Mouse (Mus musculus): ENCODE measurements at regions not wholly inside any gene's neighbourhood (a gene's known extent, or its start where the extent isn't known, plus 50 kb on each side); places are given as distances from the start of the nearest gene placed in this dataset.

DNA sequence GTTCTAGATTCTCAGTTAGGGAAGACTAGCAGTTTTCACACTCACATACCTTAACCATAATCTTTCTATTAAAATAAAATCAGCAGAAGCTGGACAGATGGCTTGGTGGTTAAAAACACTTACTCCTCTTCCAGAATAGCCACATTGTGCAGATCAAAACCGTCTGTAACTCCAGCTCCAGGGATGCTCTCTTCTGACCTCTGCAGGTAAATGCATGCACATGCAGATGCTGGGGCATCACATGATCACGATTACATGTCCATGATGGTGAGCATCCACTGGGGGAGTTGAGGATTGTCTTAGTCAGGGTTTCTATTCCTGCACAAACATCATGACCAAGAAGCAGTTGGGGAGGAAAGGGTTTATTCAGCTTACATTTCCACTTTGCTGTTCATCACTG lies 184.8 kb upstream of the Srrm4 start:
- DNase-seq (ENCODE audit: low spot score in 2 of 2): no peak

DNA sequence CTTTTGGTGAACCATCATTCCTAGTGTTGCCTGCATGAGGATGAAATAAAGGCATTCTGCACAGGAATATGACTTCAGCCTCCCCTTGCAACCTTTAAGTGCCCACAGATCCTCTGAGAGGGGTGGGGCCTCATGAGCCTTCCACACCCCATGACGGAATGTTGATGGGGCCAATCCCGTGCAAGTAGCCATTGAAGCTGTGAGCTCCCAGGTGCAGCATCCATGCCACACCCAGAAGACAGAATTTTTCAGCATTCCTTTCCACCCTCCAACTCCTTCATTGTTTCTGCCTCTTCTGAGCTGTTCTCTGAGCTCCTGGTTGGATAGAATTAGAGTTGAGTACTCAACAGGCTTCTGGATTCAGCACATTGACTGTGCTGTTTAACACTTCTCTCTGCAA lies 174.6 kb upstream of the Srrm4 start:
- no peak for DNase-seq (ENCODE audit: low spot score in 2 of 2)

DNA sequence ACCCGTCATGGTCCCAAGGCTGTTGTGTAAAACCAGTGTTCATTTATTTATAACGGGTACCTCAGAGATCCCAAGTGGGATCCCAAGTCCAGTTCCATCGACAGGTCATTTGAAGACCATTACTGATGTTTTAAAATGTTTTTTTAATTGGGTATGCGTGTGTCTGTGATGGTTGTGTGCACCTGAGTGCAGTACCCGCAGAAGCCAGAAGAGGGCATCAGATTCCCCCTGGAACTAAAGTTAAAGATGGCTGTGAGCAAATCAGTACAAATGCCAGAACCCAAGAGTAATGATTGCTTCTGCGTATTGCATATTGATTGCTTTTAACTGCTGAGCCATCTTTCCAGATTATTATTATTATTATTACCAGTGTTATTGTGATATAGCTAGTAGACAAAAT lies 169.7 kb upstream of the Srrm4 start:
- DNase-seq (ENCODE audit: low spot score in 2 of 2): no peak

DNA sequence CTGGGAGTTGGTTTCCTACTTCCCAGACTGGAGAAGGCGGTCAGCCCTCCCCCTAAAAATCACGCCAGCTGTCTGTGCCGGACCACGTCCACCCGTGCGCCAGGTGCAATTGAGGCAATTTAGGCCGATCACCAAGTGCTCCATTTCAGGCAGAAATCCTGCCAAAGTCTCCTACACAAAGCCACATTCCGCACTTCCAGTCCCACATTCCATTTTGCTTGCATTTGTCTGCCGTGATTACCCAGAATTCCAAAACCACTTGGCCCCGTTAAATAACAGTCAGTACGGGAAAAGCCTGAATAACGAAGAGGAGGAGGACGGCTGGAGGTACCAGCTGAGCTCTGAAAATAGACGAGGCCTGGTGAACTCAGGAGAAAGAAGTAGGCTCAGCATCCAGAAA lies 167.1 kb upstream of the Srrm4 start:
- DNase-seq (ENCODE audit: low spot score in 2 of 2): peak; percentile 32 to 41

DNA sequence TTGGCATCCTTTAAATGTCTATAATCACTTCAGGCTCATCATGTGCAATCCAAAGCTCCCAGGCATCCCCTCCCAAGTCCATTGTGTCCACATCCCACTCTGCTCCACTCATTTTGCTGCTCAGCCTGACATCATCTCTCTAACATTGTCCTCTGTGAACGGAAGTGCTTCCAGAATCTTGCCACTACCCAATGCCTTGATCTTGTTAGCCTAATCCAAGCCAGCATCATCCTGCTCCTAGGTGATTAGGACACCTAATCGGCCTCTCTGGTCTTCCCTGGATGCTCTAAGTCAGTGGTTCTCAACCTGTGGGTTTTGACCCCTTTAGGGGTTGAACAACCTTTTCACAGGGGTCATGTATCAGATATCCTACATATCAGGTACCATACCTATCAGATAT lies 161.3 kb upstream of the Srrm4 start:
- DNase-seq (ENCODE audit: low spot score in 2 of 2): no peak

DNA sequence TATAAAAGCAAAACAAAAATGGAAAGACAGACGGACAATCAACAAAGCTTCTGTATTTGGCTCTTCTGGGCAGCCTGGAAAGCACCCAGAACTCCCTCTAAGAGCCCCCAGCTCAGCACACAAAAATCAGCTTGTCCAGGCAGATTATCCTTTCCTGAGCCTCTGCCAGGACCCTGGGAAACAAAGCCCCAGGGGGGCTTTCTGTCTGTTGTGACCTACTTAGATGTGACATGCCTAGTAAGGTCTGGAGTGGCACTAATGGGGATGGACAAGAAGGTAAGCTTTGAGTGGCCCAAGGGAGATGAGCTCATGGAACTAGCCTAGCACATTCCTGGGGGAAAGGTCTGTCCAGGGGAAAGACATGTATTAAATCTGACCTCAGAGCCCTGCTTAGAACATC lies 160.5 kb upstream of the Srrm4 start:
- DNase-seq (ENCODE audit: low spot score in 2 of 2): no peak

DNA sequence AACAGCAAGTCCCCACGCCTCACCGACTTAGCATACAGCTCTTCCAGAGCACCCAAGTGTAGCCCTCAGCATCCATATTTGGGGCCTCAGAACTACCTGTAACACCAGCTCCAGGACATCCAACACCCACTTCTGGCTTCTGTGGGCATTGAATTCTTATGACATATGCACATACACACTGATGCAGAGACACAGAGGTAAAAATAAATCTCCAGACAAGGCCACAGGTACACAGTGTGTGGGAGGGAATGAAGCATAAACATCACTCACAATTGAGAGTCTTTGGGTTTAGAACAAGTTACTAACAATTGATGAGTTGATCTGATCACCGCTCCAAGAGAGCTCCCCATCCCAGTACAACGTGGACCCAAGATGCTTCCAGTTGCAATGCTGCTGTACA lies 154.2 kb upstream of the Srrm4 start:
- DNase-seq (ENCODE audit: low spot score in 2 of 2): no peak

DNA sequence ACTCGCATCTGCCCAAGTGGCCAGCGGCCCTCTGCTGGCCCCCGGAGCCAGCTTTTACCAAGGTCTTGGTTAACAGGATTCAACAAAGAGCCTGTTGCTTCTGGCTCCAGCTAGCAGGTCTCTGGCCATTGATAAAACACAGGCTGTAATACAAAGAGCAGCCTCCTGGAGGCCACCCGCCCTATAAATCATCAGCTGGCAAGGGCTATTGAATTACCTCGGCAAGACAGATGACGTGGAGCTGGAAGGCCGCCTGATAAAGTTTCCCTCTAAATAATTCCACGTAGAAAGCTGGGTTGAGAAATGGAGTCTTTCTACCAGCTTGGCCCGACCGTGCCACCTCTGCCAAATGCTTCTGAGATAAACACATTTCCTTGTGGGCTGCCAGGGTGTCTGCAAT lies 152.8 kb upstream of the Srrm4 start:
- DNase-seq (ENCODE audit: low spot score in 2 of 2): no peak

DNA sequence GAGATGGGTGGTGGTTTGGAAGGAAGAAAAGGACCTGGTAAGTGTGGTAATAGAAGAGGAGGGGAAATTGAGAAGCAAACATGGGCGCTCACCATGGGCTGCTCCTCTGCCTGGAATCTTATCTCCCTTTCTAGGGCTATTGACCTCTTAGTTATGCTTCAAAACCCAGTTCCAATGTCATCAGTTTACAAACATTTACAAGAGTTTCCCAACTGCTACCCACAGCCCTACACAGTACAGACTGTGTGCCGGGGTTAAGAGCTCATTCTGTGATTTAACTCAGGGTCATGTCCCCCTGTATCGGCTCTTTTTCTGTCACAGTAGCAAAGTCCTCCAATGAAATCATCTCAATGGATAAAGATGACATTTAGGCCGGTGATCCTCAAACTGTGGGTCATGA lies 144.0 kb upstream of the Srrm4 start:
- DNase-seq (ENCODE audit: low spot score in 2 of 2): no peak

DNA sequence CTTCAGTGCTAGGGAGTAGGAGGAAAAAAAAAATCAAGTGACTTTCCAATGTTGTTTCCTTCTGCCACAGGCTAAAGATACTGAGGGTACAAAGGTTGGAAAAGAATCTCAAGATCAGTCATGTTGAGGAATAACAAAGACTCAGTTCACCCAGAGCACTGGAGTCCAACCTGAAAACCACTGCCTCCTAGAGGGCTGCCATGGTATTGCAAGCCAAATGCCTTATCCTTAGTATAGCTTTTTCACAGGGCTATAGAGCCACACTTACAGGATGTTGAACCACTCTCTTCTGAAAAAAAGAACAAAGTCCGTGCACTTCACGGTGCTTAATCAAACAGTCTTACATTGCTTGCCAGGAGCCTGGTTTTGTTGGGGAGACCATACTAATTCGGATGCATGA lies 139.9 kb upstream of the Srrm4 start:
- DNase-seq (ENCODE audit: low spot score in 2 of 2): no peak

DNA sequence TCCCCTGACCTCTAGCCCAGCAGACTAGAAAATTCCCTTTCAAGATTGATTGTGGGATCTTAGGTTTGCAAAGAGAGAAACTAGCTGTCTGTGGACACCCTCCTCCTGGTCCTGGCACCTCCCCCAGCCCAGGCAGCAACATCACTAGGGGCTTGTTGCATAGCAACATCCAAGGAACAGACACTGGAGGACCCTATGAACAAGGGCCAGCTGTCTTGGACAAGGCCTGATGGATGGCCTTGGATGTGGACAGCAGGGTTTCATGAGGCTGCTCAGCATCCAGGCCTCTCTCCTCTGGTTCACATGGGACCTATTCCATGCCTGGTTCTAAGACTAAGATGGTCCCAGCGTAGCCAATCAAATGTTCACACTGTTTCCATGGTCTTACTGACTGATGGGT lies 127.6 kb upstream of the Srrm4 start:
- DNase-seq (ENCODE audit: low spot score in 2 of 2): no peak

DNA sequence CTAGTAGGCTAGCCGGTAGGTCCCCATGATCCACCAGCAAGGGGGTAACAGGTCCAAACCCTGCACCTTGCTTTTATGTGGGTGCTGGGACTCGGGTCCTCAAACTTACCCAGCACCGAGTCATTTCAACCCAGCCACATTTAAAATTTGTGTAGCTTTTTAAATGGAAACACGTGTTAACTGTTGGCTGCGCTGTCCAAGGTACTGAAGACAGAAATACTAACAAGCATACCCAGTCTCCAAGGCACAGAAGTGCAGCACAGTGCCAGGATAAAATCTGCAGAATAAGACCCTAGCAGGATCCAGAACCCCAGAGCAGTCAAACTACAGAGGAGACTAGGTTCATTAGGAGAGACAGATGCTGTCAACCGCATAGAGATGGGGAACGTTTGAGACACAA lies 122.6 kb upstream of the Srrm4 start:
- DNase-seq (ENCODE audit: low spot score in 2 of 2): no peak

DNA sequence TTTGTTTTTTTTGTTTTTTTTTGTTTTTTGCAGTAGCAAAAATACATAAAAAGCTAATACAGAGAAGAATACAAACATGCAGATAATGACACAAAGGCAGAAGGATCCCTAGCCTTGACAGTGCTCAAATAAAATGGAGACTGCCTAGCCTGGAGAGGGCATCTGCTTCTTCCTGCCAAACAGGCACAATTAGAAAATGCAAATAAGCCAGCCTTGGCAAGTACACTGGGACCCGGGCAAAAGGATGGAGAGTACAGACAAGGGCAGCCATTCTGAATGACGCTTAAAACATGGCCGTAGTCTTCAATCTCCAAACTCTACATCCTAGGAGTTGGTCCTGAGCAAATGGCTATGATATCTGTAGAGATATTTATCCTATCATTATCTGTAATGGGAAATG lies 120.4 kb upstream of the Srrm4 start:
- no peak for DNase-seq (ENCODE audit: low spot score in 2 of 2)

DNA sequence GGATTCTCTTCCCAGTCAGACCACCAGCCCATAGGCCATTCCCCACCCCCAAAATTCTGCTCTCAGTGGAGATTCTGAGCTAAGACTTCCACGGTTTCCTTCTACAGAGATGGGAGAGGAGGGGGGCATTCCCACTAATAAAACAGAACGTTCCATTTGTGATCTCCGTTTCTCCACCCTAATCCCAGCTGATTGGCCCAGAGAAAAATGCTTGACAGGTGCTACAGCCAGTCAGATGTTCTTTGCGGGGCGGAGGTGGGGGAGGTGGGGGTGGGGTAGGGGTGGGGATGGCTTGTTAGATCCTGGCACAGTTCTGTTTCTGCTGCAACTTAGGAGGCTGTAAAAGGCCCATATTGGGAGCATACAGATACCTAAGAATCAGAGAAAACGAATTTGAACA lies 116.9 kb upstream of the Srrm4 start:
- DNase-seq (ENCODE audit: low spot score in 2 of 2): no peak

DNA sequence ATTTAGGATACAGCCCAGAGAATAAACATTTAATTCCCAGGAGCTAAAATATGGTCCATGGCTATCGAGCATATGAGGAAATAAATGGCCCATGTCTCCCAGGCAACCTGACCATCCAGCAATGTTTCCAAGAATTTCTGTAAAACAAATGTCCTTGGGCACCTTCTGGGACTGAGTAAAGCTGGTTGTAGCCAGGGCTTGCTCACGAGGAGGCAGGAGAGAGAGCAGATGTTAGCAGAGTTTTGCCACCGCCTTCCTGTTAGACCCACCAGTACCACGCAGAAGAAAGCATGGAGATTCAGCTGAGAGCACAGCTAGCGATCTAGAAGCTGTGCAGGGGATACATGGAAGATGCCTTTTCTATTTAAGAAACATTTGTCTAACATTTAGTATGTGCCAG lies 70.8 kb upstream of the Srrm4 start:
- peak; percentile 13 to 15 for DNase-seq (ENCODE audit: low spot score in 2 of 2)

DNA sequence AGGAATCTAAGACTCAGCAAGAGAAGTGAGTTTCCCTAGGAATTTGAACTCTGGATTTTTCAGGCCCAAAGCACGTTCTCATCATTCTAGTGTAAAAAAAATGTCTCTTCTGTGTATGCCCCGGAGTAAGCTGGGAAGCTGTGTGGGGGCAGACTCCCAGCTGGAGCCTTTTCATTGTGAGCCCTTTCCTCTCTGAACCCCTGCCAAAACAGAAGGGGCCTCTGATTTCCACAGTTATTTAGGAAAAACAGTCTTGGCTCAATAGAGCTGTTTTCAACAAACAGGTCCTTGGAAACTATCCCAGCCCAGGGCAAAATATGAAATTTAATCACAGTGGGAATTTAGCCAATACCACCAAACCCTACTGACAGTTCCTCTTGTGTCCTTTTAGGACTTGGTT lies 70.2 kb upstream of the Srrm4 start:
- no peak for DNase-seq (ENCODE audit: low spot score in 2 of 2)

DNA sequence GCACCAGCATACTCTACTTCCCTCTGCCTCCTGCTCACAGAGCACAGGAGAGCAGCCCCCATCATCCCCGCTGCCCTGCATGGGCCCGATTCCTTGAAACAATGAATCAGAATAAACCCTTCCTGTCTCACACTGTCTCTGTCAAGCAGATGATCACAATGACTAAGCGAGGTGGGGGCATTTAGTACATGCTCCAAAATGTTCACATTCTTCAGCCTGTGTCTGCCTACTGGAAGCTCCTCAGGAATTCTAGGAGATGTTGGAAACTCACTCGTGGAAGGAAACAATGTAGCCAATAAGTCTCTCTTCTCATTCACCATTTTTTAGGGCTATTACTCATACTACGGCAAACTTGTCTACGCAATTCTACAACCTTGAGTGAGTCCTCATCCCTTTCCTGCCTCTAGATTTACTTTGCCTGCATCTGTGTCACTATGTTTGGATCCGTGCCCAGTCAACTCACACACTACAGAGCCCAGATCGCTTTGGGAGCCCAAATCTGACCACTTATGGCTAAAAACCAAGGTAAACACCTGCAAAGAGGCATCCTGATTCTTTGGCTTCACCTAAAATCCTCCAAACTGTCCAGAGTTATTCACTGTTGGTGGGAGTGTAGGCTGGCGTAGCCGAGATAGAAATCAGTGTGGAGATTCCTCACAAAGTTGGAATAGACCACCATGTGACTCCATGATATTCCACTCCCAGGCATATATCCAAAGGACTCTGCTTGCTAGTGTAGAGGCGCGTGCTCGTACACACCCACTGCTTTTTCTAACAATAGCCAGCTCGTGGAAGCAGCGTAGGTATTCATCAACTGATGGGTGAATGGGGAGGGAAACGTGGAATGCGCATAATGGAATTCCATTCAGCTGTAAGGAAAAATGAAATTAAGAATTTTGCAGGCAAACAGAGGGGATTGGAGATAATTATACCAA lies 63.1 kb upstream of the Srrm4 start:
- DNase-seq (ENCODE audit: low spot score in 2 of 2): peak; percentile 46 to 48

Measured in right cerebral cortex, adult 2 months (tissue).